Mouse (Mus musculus): ENCODE results near the gene Mrpl22.
"Not testable (repeated sequence)": the region's sequence is repeated elsewhere in the genome, so short reads cannot be mapped to it uniquely, and the experiment has no call there.

Mrpl22 gene

GRCm38 (mm10) chr11:58171459-58172091 is at the start of gene Mrpl22:
Gene Mrpl22 (plus strand): TSS chr11:58171661.
- peak; percentile 91 for DNase-seq (ENCODE audit: low read depth, low spot score)

DNA sequence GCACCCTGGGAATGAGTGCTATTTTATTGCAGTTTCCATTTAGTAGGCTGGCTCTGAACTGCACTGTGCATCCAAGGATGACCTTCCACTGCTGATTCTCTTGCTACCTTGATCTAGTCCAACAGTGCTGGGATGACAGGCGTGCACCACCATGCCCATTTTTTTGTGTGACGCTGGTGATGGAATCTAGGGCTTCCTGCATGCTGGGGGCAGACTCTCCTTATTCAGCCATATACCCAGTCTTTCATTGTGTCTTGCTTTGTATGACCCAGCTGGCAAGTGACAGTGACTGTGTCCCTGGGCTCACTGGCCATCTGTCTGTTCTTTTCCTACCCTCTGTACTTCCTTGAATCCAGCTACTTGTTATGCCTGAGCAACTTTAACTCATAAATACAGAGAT is 47.8 kb upstream of the Mrpl22 start:
- DNase-seq (ENCODE audit: low read depth, low spot score), result no peak

GRCm38 (mm10) chr11:58125021-58125420 is 46.4 kb upstream of the Mrpl22 start:
- DNase-seq (ENCODE audit: low read depth, low spot score), result no peak

- DNase-seq (ENCODE audit: low read depth, low spot score), result peak; percentile 49
Observed at GRCm38 (mm10) chr11:58126397-58127160, 44.9 kb upstream of the Mrpl22 start.

DNA sequence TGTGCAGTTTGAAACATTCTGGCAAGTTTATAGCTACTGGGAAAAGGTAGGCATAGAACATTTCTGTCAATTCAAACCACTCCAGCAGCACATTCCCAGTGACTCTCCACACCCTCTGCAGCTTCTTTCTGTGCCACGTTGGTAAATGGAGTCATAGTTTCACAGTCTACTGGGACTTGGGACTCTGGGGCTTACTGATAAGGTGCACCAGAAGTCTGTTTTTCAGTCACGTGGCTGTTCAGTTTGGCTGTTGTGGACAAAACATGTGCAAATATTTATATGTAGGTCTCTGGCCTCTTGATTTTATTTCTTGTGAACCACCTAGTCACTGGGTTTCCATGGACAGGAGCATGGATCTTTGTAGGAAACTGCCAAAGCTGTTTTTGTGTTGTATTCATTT is 43.9 kb upstream of the Mrpl22 start:
- no peak for DNase-seq (ENCODE audit: low read depth, low spot score)

- DNase-seq (ENCODE audit: low read depth, low spot score), result no peak
Observed at GRCm38 (mm10) chr11:58129302-58129843, 42.1 kb upstream of the Mrpl22 start.

DNA sequence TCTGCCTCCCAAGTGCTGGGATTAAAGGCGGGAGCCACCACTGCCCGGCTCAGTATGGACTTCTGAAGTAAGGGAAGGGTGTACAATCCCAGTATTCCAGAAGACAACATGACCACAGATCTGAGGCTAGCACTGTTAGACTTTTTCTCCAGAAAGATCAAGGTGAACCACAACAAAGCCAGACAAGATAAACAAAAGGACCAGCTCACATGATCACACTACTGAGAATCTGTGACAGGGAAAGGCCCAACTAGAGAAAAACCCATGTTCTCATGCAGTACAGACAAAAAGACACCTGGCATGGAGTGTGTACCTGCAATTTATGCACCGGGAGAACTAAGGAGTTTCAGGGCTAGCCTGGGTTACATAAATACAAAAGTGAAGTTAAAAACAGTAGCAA is 39.4 kb upstream of the Mrpl22 start:
- no peak for DNase-seq (ENCODE audit: low read depth, low spot score)

DNA sequence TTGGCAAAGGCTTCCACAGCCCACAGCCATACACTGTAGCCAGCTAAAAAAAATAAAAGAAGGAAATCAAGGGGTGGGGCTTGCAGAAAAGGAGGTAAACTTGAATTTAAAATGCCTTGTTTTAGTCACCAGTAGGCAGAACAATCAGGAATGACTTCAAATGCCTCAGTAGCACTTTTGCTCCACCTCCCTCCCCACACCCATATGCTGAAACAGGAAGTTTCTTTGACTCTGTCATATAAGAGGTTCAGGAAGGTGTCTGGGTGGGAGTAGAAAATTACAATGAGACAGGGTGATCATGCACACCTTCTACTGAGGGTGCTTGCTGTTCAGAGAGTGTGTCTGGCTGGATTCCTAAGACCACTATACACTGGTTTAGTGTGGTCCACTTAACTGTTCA is 36.6 kb upstream of the Mrpl22 start:
- DNase-seq (ENCODE audit: low read depth, low spot score), result no peak

DNA sequence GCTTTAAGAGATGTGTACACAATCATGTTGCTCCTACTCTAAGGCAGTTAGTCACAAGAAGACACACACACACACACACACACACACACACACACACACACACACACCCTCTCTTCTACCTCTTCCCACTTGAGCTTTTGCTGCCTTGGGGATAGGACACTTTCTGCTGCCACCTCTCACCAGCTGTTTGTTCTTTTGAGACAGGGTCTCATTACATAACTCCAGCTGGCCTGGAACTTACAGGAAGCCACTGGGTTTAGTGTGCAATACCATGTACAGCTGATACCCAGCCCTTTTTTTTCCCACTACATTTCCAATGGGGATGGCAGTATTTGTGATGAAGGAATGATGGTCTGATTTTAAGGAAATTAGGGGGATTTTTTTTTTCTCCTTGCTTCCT is 36.2 kb upstream of the Mrpl22 start:
- no peak for DNase-seq (ENCODE audit: low read depth, low spot score)

DNA sequence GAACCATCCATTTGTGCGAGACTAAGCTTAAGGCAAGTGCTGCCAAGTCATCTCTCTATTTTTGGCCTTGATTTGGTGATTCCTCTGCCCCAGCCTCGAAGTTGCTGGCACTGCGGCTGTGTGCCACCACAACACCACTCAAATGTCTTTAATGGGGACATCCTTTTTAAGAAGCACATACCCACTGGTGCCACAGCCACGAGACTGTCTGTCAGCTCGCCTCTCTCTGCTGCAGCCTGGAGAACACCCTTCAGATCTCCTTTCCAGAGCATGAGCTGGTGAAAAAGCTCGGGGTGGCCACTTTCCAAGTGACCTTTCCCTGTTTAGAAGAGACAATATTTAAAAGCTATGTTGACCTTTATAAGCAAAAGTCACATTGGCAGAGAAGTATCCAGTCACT is 34.8 kb upstream of the Mrpl22 start:
- DNase-seq (ENCODE audit: low read depth, low spot score), result no peak

- DNase-seq (ENCODE audit: low read depth, low spot score), result no peak
Observed at GRCm38 (mm10) chr11:58138821-58139220, 32.6 kb upstream of the Mrpl22 start.

GRCm38 (mm10) chr11:58139466-58139865 is 32.0 kb upstream of the Mrpl22 start:
- no peak for DNase-seq (ENCODE audit: low read depth, low spot score)

DNA sequence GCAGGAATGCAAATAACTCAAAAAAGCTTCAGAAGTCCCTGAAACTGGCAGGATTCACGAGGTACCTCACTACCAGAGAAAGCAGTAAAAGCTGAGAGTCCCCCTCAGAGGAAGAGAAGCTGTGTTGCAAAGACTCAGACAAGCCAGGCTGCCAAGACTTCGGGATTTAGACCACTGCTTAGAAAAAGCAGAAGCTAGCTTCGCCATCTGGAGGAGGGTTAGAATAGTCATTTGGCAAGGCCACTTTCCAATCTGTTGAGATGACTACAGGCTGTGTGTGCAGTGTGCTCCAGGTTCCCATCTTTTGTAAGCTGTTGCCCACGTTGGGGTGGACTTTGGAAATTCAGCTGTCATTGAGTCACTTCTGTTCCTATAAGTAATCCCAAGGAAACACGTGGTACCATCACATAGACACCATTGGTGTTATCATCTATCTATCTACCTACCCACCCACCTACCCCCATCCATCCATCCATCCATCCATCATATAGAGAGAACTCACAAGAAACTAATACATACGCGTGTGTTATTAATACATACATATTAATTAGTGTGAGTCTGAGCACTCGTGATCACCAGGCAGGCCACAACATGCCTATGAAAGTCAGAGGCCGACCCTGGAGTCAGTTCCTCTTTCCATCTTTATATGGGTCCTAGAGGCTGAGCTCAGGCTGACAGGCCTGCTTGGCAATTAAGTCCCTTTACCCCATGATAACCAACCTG is 27.6 kb upstream of the Mrpl22 start:
- no peak for DNase-seq (ENCODE audit: low read depth, low spot score)

DNA sequence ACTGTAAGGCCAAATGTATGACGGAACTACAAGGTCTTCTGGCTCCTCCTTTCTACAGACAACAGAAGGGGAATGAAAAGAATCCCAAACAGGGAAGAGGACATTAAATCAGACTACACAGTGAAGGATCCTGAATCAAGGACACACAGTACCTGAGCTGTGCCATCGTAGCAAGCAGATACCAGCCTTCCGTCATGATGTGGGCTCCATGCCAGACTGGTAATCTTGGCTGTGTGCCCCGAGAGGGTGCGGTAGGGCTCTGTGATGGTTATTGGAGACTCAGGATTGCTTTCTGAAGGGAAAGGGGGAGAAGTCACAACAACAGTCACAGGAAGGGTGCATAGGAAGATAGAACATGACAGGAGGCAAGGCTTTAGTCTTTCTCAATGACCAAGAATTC is 25.2 kb upstream of the Mrpl22 start:
- no peak for DNase-seq (ENCODE audit: low read depth, low spot score)

DNA sequence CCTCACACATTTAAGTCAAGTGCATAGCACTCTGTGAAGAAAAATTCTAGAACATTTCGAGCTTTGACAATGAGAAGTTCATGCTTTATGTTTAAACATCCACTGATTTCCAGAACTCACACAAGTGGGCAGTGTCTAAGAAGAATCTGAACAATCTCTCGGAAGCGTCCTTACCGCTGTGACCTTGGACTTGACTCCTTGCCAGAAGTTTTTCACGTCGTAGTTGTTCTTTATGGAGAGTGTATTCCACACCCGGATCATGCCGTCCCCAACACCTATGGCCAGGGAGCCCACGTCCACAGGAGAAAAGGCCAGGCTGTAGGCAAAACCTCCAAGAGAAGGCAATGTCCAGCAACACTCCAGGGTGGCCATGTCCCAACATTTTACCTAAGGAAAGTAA is 16.0 kb upstream of the Mrpl22 start:
- DNase-seq (ENCODE audit: low read depth, low spot score), result no peak

GRCm38 (mm10) chr11:58156871-58157270 is 14.6 kb upstream of the Mrpl22 start:
- no peak for DNase-seq (ENCODE audit: low read depth, low spot score)

GRCm38 (mm10) chr11:58165072-58165471 is 6.4 kb upstream of the Mrpl22 start:
- no peak for DNase-seq (ENCODE audit: low read depth, low spot score)

DNA sequence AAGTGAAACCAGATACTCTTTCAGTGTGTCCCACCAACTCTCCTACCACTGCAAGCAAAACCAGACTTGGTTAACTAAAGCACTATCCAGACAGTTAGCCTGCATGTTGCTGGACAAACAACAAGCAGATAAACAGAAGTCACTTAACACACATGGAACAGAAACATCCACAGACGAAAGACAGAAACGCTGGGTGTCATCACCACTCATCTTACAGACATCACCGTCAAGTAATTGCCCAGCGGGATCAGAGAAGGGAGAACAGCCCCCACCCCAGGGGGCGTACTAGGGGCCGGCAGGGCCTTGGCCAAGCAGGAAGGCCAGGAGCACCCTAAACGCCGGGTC is 3.7 kb upstream of the Mrpl22 start:
- DNase-seq (ENCODE audit: low read depth, low spot score), result no peak

- DNase-seq (ENCODE audit: low read depth, low spot score), result peak; percentile 73
Observed at GRCm38 (mm10) chr11:58168167-58168915, 3.1 kb upstream of the Mrpl22 start, which contains the start of gene Gemin5. Gene Gemin5 (minus strand): TSS chr11:58168539.

DNA sequence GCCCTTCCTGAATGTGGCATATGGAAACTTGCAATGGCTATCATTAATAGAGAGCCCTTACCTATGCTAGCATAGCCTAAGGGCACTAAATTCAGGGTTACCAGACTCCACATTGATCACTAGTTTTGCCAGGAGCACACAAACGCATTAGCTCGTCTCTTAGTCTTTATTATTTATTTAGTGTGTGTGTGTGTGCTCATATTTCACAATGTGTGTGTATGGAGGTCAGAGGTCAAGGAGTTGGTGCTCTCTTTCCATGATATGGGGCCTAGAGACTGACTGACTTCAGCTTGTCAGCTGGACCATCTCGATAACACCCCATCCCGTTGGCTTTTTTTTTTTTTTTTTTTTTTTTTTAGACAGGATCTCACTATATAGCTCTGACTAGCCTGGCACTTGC is 1.8 kb upstream of the Mrpl22 start:
- no peak for DNase-seq (ENCODE audit: low read depth, low spot score)

GRCm38 (mm10) chr11:58179563-58179962 is 8.1 kb downstream of the Mrpl22 start:
- peak; percentile 68 for DNase-seq (ENCODE audit: low read depth, low spot score)

DNA sequence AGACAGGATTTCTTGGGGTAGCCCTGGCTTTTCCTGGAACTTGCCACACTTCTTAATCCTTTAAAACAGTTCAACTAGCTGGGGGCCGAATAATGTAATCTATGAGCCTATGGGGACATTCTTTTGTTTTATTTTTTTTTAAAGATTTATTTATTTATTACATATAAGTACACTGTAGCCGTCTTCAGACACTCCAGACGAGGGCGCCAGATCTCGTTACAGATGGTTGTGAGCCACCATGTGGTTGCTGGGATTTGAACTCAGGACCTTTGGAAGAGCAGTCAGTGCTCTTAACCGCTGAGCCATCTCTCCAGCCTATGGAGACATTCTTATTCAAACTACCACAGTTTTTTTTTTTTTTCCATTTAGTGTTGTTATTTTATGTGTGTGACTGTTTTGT is 8.5 kb downstream of the Mrpl22 start:
- DNase-seq (ENCODE audit: low read depth, low spot score), result not testable (repeated sequence)
